Mouse (Mus musculus): ENCODE measurements at regions not wholly inside any gene's neighbourhood (a gene's known extent, or its start where the extent isn't known, plus 50 kb on each side); places are given as distances from the start of the nearest gene placed in this dataset.

DNA sequence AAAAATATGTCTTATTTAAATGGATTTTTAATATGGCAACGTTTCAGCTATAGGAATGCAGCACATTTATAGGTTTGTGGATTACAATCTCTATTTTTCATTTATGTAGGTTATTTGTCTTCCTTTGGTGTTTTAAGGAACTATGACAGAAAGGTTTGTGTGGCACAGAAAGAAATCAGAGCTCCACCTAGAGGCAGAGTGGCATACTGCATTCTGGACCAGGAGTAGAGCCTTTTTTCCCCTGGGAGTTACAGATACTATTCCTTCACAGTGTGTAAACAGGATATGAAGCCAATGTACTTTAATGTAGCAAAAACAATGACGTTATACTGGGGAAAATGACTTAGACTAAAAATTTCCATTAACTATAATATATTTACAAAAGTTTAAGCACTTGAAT lies 94.9 kb upstream of the St8sia4 start:
- peak; percentile 10 for TF ChIP-seq CTCF (IDR thresholded peaks at IDR 0.05; ENCODE audit: low read depth, low read length)
- TF ChIP-seq EP300 (IDR thresholded peaks at IDR 0.05; ENCODE audit: insufficient read depth, low read depth, low read length): no peak
- no peak for TF ChIP-seq POLR2A (IDR thresholded peaks at IDR 0.05; ENCODE audit: insufficient read depth, low read length)
